Mouse (Mus musculus) intestine, embryonic 14.5 days (tissue): ENCODE results near the gene 4930524J08Rik. TPM values are rescaled to one million over a fixed set of nuclear protein-coding genes. Genes with fewer than 3 reads are reported as not detected.

ENCODE experiments used
- ATAC-seq: fragments of 200-750 bp; cut with Nextera tagmentation; replicated peaks from 2 replicates; pipeline ENCODE4 v1.8.0; 2017; ENCODE audit warnings: low read depth, moderate number of reproducible peaks, moderate TSS enrichment, moderate library complexity; ENCODE audit not compliant: low FRiP score, low TSS enrichment
- DNase-seq: peaks from one replicate; pipeline ENCODE4 v3.0.0-alpha.2; 2018; ENCODE audit warnings: low spot score
- H3K27ac ChIP-seq: fragments of 300-500 bp; sonication (generic); 2 replicates; pipeline ENCODE4 v1.5.1; 2014; ENCODE audit warnings: low read depth, mild to moderate bottlenecking, control low read depth
- H3K27me3 ChIP-seq: fragments of 300-500 bp; sonication (generic); replicated peaks from 2 replicates; pipeline ENCODE4 v1.6.1; 2014; ENCODE audit warnings: low read length, control low read depth; ENCODE audit not compliant: control insufficient read depth, insufficient read depth
- H3K36me3 ChIP-seq: fragments of 300-500 bp; sonication (generic); 2 replicates; pipeline ENCODE4 v1.6.1; 2014; ENCODE audit warnings: low read length, control low read depth; ENCODE audit not compliant: control insufficient read depth, insufficient read depth
- H3K4me1 ChIP-seq: fragments of 300-500 bp; sonication (generic); replicated peaks from 2 replicates; pipeline ENCODE4 v1.6.1; 2014; ENCODE audit warnings: low read length, control low read depth, mixed read lengths; ENCODE audit not compliant: control insufficient read depth, insufficient read depth
- H3K4me2 ChIP-seq: fragments of 300-500 bp; sonication (generic); 2 replicates; pipeline ENCODE4 v1.6.1; 2014; ENCODE audit warnings: low read length
- H3K4me3 ChIP-seq: fragments of 300-500 bp; sonication (generic); 2 replicates; pipeline ENCODE4 v1.5.1; 2014; ENCODE audit warnings: low read depth, low read length, control low read depth, mixed read lengths
- H3K9ac ChIP-seq: fragments of 300-500 bp; sonication (generic); 2 replicates; pipeline ENCODE4 v1.6.1; 2014; ENCODE audit warnings: mild to moderate bottlenecking, low read length
- H3K9me3 ChIP-seq: fragments of 300-500 bp; sonication (generic); 2 replicates; pipeline ENCODE4 v1.6.1; 2016; ENCODE audit warnings: low read length, control low read depth; ENCODE audit not compliant: control insufficient read depth
- WGBS: fragments of 180-500 bp; shearing (Covaris S2); extraction: QIAGEN DNeasy Blood & Tissue Kit; methylation state at CpG from one replicate; pipeline ENCODE4 v1.1.7; 2014; 5-methylcytosine and 5-hydroxymethylcytosine counted together
- polyA plus RNA-seq: library from polyadenylated mRNA; unstranded; fragments of >200 nt; fragmentation: Nextera tagmentation; extraction: Ambion mirVana; gene quantifications from 2 replicates; pipeline ENCODE4 v1.2.1, GENCODE M21; 2014

4930524J08Rik gene
- polyA plus RNA-seq, 1 experiment from 2014 or later = 3.2 TPM

DNA sequence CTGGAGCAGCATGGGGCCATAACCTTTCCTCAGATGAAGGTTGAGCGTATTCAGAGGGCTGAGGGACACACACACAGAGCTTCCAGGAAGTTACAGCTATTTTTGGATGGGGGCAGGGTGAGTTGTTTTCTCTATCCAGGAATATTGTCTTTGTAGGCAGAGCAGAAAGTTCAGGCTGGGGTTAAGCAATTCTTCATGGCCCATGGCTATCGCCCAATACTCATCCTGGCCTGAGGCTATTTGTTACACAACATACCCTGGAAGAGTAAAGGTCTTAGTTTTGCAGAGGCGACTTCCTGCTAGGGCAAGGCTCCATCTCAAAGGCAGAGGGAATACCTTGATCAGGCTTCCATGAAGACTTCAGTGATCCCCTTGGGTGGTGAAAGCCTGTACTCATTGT, 15.3 kb downstream of the 4930524J08Rik start:
- peak; percentile 27 for DNase-seq
- Histone ChIP-seq H3K9me3 (0 out of 2 replicates have a peak, but pooled peaks cover 6% of the 10 kb centered on the region), H3K36me3 (no peaks in the 10 kb centered on the region), H3K27ac (no peak overlapping the region), H3K9ac (no peak overlapping the region), H3K27me3 (no peaks in the 10 kb centered on the region), H3K4me3 (no peak overlapping the region), H3K4me1 (no peaks in the 10 kb centered on the region), H3K4me2 (no peak overlapping the region)
- WGBS = 79% methylated on average over 3 of the region's 3 CpGs
- no peak for ATAC-seq

DNA sequence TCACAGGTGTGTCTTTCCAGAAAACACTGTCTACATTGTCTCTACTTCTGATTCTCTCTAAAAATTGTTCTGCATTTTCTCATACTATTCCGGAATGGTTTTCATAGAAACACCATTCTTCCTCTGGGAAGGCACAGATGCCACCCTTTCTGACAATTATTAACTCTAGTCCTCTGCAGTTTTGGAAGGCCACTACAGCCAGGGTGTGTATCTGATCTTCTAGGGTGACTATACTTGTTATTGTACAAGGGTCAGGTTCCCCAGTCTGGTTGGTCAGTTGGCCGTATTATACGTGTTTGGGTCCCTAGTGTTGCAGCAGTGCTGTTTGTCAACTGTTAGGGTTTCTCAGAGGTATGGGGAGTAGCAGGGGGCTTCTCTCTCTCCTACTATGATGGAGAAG, 15.8 kb downstream of the 4930524J08Rik start:
- 86% methylated on average over 3 of the region's 3 CpGs for WGBS
- Histone ChIP-seq H3K36me3 (no peaks in the 10 kb centered on the region), H3K9me3 (0 out of 2 replicates have a peak, but pooled peaks cover 6% of the 10 kb centered on the region), H3K27me3 (no peaks in the 10 kb centered on the region), H3K9ac (no peak overlapping the region), H3K4me1 (no peaks in the 10 kb centered on the region), H3K4me3 (no peak overlapping the region), H3K27ac (no peak overlapping the region), H3K4me2 (no peak overlapping the region)
- peak; percentile 35 for DNase-seq
- no peak for ATAC-seq

DNA sequence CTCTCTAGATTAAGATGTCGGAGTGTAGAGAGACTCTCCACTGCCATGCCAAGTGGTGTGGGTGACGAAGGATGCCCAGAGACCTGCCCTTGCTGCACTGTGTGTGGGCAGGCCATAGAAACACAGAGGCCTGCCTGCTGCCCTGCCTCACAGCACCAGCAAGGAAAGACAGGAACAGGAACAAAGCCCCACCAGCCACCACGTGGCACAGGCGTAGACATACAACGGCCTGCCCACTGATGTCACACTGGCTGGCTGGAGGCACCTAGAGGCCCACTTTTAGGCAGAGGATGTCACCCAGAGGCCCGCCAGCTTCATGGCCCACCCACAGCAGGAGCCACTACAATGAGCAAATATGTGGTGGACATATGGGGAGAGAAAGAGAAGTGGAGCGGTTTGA, 21.2 kb downstream of the 4930524J08Rik start:
- Histone ChIP-seq H3K9ac (no peak overlapping the region), H3K9me3 (0 out of 2 replicates have a peak, but pooled peaks cover 6% of the 10 kb centered on the region)
- 79% methylated on average over 7 of the region's 7 CpGs for WGBS

DNA sequence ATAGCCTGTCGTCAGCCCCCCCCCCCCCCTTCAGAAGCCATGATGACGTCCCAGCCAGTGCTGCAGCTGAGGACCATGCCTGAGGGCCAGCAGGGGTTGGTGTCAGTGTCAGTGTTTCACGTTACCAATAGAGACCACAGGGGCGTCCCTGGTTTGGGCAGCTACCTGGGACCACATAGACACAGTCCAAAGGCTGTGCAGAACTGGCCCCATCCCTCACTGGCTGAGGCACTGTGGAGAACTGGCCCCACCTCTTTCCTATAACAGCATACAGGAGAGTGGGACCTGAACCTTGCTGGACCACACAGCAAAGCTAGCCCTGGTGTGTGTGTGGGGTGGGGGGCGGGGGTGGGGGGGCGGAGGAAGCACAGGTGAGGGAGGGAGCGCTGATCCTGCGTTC, 21.6 kb downstream of the 4930524J08Rik start:
- no peak for ATAC-seq
- no peak overlapping the region for H3K27ac ChIP-seq
- no peak for DNase-seq
- no peaks in the 10 kb centered on the region for H3K4me1 ChIP-seq
- H3K9ac ChIP-seq = no peak overlapping the region
- no peaks in the 10 kb centered on the region for H3K27me3 ChIP-seq
- H3K9me3 ChIP-seq = 0 out of 2 replicates have a peak, but pooled peaks cover 6% of the 10 kb centered on the region
- no peak overlapping the region for H3K4me3 ChIP-seq
- H3K4me2 ChIP-seq = no peak overlapping the region
- 40% methylated on average over 8 of the region's 8 CpGs for WGBS
- no peaks in the 10 kb centered on the region for H3K36me3 ChIP-seq

More for the DNA sequence above, 21.2 kb downstream of the 4930524J08Rik start:
- Histone ChIP-seq H3K27ac (no peak overlapping the region), H3K4me1 (no peaks in the 10 kb centered on the region), H3K36me3 (no peaks in the 10 kb centered on the region), H3K4me3 (no peak overlapping the region), H3K27me3 (no peaks in the 10 kb centered on the region), H3K4me2 (no peak overlapping the region)
- DNase-seq (no peak), ATAC-seq (no peak)

DNA sequence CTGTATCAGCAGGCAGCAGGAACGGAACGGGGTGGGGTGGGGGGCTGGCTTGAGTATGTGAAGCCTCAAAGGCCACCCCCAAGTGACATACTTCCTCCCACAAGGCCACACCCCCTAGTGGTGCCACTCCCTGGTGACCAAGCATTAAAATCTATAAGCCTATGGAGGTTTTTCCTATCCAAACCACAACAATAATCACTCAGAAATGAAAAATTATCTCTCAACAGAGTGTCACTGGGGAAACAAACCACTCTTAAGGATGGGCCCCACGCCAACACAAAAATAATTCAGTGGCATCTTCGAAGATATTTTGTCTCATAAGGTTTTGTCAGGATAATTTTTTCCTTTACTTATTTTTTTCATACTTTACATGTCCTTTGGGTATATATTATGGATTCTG, 25.0 kb downstream of the 4930524J08Rik start:
- Histone ChIP-seq H3K9me3 (no peaks in the 10 kb centered on the region), H3K27ac (no peak overlapping the region), H3K27me3 (no peaks in the 10 kb centered on the region), H3K4me3 (no peak overlapping the region), H3K9ac (no peak overlapping the region), H3K4me1 (no peaks in the 10 kb centered on the region), H3K36me3 (no peaks in the 10 kb centered on the region), H3K4me2 (no peak overlapping the region)
- WGBS = 87% methylated on average over 4 of the region's 4 CpGs
- DNase-seq (no peak), ATAC-seq (no peak)

DNA sequence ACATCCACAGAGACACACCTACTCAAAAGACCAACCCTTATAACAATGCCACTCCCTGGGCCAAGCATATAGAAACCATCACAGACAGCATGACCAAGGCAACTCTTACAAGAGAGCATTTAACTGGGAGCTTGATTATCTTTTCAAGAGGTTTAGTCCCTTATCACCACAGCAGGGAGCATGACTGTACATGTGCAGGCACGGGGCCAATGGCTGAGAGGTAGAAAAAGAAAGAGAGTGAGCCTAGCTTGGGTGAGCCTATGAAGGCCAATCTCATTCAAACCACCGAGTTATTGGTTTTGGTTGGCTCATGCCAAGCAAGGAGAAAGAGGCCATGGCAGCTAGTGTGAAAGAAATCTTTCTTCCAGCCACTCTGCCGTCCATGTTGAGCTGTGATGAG, 26.6 kb downstream of the 4930524J08Rik start:
- Histone ChIP-seq H3K27me3 (no peaks in the 10 kb centered on the region), H3K4me3 (no peak overlapping the region), H3K9ac (no peak overlapping the region), H3K9me3 (no peaks in the 10 kb centered on the region), H3K27ac (no peak overlapping the region), H3K4me2 (no peak overlapping the region), H3K4me1 (no peaks in the 10 kb centered on the region), H3K36me3 (no peaks in the 10 kb centered on the region)
- DNase-seq = no peak
- 69% methylated on average over 3 of the region's 3 CpGs for WGBS
- no peak for ATAC-seq

DNA sequence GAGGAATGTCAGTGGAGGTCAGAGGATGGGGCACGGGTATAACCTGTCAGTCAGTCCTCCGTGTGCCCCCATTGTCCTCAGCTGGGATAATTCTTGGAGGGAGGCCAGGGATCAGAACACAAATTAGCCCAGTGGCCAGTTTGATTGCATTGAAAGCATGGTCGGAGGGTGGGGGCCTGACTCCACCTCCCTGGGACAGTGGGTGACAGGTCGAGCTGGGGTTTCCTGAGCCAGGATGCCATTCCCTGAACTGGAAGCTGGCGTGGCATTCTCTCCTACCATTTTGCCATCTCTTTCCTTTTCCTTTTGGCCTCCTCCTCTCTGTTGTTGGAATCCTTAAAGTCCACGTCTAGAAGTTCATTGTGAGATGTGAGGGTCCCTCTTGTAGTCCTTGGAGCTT, 27.0 kb downstream of the 4930524J08Rik start:
- WGBS = 84% methylated on average over 6 of the region's 6 CpGs
- Histone ChIP-seq H3K9me3 (no peaks in the 10 kb centered on the region), H3K4me2 (no peak overlapping the region), H3K27me3 (no peaks in the 10 kb centered on the region), H3K4me3 (no peak overlapping the region), H3K36me3 (no peaks in the 10 kb centered on the region), H3K27ac (no peak overlapping the region), H3K4me1 (no peaks in the 10 kb centered on the region), H3K9ac (no peak overlapping the region)
- DNase-seq (no peak), ATAC-seq (no peak)

DNA sequence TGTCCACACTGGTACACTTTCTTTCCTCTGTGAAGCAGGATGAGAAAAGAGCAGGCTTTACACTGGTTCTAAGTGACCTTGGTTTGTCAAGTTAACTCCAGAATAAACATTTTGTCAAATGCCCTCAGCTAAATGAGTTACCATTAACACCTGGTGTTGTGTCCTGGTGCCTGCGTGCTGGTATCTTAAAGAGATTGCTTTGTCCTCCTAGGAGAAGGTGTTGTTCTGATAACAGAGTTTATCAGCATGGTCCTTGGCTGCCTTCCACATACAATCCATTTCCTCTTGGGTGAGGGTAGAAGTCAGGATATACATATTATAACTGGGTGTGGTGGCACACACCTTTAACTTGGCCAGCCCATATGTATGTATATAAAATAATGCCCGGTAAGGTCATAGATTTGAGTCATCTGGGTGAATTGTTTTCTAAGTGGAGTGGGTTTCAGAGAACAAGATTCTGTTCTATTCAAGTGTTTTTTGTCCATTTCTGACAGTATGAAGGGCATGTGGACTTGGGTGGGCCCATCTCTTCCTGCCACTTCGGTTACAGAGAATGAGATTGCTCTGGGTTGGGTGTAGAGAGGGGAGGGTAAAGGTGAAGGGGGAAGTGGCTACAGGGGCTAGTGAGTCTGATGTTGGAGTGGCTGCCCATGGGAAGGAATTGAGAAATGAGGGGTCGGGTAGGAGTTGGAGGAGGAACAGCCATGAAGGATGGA, 27.6 kb downstream of the 4930524J08Rik start:
- no peak overlapping the region for H3K4me3 ChIP-seq
- DNase-seq = no peak
- H3K4me2 ChIP-seq = no peak overlapping the region
- 76% methylated on average over 4 of the region's 4 CpGs for WGBS
- H3K9me3 ChIP-seq = no peaks in the 10 kb centered on the region
- H3K36me3 ChIP-seq = no peaks in the 10 kb centered on the region
- no peak overlapping the region for H3K27ac ChIP-seq
- H3K27me3 ChIP-seq = no peaks in the 10 kb centered on the region
- no peak overlapping the region for H3K9ac ChIP-seq
- H3K4me1 ChIP-seq = no peaks in the 10 kb centered on the region
- ATAC-seq = peak; percentile 70

DNA sequence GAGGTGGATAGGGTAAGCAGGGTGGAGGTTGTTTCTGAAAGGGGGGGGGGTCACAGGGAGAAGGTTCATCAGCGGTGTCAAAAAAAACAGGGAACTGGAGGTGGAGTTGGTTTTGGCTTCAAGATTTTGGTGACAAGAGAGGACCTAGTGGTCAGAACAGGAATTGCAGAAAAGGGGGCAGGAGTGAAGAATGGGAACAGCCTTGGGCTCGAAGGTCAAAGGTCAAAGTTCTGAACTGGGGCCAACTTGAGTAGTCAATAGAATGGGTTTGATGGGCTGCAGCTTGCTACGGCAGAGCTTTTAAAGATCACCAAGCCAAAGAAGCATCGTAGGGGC, 28.1 kb downstream of the 4930524J08Rik start:
- Histone ChIP-seq H3K9ac (no peak overlapping the region), H3K27me3 (no peaks in the 10 kb centered on the region), H3K4me1 (no peaks in the 10 kb centered on the region), H3K36me3 (no peaks in the 10 kb centered on the region), H3K27ac (no peak overlapping the region), H3K4me3 (no peak overlapping the region), H3K4me2 (no peak overlapping the region), H3K9me3 (no peaks in the 10 kb centered on the region)
- DNase-seq (no peak), ATAC-seq (no peak)
- WGBS = 82% methylated on average over 4 of the region's 4 CpGs
